Mouse (Mus musculus): Measurements from ENCODE around the gene Htr1d. TPM values are rescaled to one million over a fixed set of nuclear protein-coding genes. Genes with fewer than 3 reads are reported as not detected.

The Htr1d gene
- polyA plus RNA-seq, 1 experiment from 2014 or later: 0.16 TPM

DNA sequence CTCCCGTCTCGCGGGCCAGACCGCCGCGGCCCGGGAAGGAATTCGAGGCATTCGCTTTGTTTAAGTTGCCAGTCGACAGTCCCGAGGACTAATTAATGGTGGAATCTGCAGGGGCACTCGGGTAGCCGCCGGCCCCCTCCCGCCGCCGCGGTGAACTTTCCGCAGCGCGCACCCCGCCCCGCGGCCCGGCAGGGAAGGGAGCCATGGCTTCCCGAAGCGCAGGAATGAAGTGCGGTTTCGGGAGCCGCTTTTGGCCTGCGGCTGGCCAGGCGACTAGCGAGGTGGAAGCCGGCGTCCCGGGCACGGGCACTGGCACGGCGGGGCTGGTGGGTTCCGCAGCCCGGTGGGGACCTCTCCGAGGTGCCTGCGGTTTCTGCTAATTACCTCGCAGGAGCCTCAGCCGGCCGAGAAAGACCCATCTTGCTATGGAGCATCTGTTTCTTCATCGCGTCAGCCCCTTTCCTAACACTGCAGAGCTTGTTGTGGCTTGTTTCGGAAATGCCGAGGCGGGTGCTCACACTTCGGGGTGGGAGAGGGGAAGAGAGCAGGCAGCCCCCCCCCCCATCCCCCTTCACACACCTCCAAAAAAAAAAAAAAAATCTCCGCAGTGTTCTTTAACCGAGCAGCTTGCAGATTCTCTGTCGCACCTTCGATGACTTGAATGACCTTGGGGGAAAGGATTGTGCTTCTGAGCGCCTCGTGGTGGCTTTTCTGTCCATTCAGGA is 47.2 kb downstream of the Htr1d start:
- Histone ChIP-seq H3K36me3 (replicated peaks) (0 out of 2 replicates have a peak, but pooled peaks cover 2% of the 10 kb centered on the region), H3K4me1 (peaks cover 43% of the 10 kb centered on the region), H3K4me3 (peak overlapping the region; percentile 99), H3K27ac (replicated peaks) (peak overlapping the region; percentile 99), H3K9me3 (no peaks in the 10 kb centered on the region), H3K27me3 (replicated peaks; ENCODE audit: low read depth, poor library complexity, severe bottlenecking) (peaks cover 9% of the 10 kb centered on the region)
- peak; percentile 73 for DNase-seq (ENCODE audit: low spot score)
- WGBS: under 1% methylated on average over 58 of the region's 58 CpGs

DNA sequence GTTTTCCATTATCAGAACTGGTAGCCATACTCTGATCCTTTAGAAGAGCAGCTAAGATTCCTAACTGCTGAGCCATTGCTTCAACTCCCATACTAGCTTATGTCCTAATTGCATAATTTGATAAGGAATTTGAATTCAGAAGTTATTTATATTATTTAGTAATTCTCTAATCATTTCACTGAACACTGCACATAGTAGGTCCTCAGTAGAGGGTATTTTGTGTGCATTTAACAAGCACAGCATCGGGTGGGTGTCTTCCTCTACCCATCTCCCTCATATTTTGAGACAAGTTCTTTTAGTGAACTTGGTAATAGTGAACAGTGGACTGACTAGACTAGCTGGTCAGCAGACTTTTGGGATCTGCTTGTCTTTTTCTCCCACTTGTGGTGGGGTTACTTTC is 53.4 kb downstream of the Htr1d start:
- H3K9me3 ChIP-seq: no peaks in the 10 kb centered on the region
- H3K27me3 ChIP-seq (replicated peaks; ENCODE audit: low read depth, poor library complexity, severe bottlenecking): no peaks in the 10 kb centered on the region
- H3K27ac ChIP-seq (replicated peaks): no peak overlapping the region
- H3K36me3 ChIP-seq (replicated peaks): peaks cover 10% of the 10 kb centered on the region
- 95% methylated on average over 1 of the region's 1 CpGs for WGBS
- peaks cover 20% of the 10 kb centered on the region for H3K4me1 ChIP-seq
- DNase-seq (ENCODE audit: low spot score): no peak
- no peak overlapping the region for H3K4me3 ChIP-seq

GRCm38 (mm10) chr4:136486549-136486948 is 63.2 kb downstream of the Htr1d start:
- H3K9me3 ChIP-seq: no peaks in the 10 kb centered on the region
- H3K36me3 ChIP-seq (replicated peaks): peaks cover 16% of the 10 kb centered on the region
- no peaks in the 10 kb centered on the region for H3K4me1 ChIP-seq
- H3K4me3 ChIP-seq: no peak overlapping the region
- WGBS: 87% methylated on average over 2 of the region's 2 CpGs
- H3K27me3 ChIP-seq (replicated peaks; ENCODE audit: low read depth, poor library complexity, severe bottlenecking): no peaks in the 10 kb centered on the region
- H3K27ac ChIP-seq (replicated peaks): no peak overlapping the region
- no peak for DNase-seq (ENCODE audit: low spot score)

Other genes starting within 250 kb of the Htr1d start
- 4.2 and 5.3 TPM in 2 replicates for gene Asap3, start 217.2 kb upstream of the Htr1d start, polyA plus RNA-seq (2016; fragmentation: Nextera tagmentation; extraction: Ambion mirVana)
- gene Tcea3, start 175.8 kb upstream of the Htr1d start, polyA plus RNA-seq (2016; fragmentation: Nextera tagmentation; extraction: Ambion mirVana): 0.83 and 0.97 TPM in 2 replicates
- gene Zfp46, start 138.8 kb upstream of the Htr1d start, polyA plus RNA-seq (2016; fragmentation: Nextera tagmentation; extraction: Ambion mirVana): 24.2 and 26.2 TPM in 2 replicates
- 227 and 246 TPM in 2 replicates for gene Hnrnpr, start 112.6 kb upstream of the Htr1d start, polyA plus RNA-seq (2016; fragmentation: Nextera tagmentation; extraction: Ambion mirVana)
- gene 6030445D17Rik, start 38.7 kb downstream of the Htr1d start, polyA plus RNA-seq (2016; fragmentation: Nextera tagmentation; extraction: Ambion mirVana): 0.14 TPM in 1 of 2 replicates, not detected in the other
- 150 and 158 TPM in 2 replicates for gene Luzp1, start 46.2 kb downstream of the Htr1d start, polyA plus RNA-seq (2016; fragmentation: Nextera tagmentation; extraction: Ambion mirVana)
- 54.2 and 56.1 TPM in 2 replicates for gene Kdm1a, start 179.2 kb downstream of the Htr1d start, polyA plus RNA-seq (2016; fragmentation: Nextera tagmentation; extraction: Ambion mirVana)
- not detected in 2 replicates for gene Tex46, start 186.9 kb downstream of the Htr1d start, polyA plus RNA-seq (2016; fragmentation: Nextera tagmentation; extraction: Ambion mirVana)
- not detected in 2 replicates for gene Lactbl1, start 199.1 kb downstream of the Htr1d start, polyA plus RNA-seq (2016; fragmentation: Nextera tagmentation; extraction: Ambion mirVana)

Data from embryonic facial prominence, embryonic 10.5 days (tissue).